In the genomic region with DNA sequence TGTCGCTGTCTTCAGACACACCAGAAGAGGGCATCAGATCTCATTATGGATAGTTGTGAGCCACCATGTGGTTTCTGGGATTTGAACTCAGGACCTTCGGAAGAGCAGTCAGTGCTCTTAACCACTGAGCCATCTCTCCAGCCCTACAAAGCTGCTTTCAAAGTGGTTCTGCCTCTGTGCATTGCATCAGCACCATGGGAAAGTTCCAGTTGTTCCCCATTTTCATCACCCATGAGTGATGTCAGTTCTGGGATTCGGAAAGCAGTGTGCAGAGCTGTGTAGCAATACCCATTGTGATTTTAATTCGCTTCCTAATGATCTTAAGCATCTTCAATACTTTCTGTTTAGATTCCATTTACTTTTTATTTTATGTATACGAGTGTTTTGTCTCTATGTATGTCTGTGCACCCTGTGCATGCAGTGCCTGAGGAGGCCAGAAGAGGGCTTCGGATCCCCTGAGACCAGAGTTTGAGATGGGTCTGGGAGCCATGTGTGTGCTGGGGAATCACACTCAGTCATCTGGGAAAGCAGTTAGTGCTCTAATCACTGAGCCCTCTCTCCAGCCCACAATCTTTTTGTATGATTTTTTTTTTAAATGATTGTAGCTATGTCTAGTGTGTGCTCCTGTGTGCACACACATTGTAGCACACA, we compare ENCODE assay signal across 1 mouse cellular context.
A peak's percentile ranks its signal among the peaks of the same experiment; 100 is the strongest.
TF ChIP-seq lines count a peak whose summit lies in the region.

No protein-coding gene starts in this region.

TF ChIP-seq in CH12.LX, 34 proteins besides CTCF, POLR2A, EP300 and RAD21:
- no peak for TF ChIP-seq HCFC1 (IDR thresholded peaks at IDR 0.05; ENCODE audit: low read depth, low read length)
- TF ChIP-seq SMC3 (IDR thresholded peaks at IDR 0.05; ENCODE audit: low read depth, low read length), result peak; percentile 37
